ENCODE assay signal across 8 mouse cellular contexts in the genomic region with DNA sequence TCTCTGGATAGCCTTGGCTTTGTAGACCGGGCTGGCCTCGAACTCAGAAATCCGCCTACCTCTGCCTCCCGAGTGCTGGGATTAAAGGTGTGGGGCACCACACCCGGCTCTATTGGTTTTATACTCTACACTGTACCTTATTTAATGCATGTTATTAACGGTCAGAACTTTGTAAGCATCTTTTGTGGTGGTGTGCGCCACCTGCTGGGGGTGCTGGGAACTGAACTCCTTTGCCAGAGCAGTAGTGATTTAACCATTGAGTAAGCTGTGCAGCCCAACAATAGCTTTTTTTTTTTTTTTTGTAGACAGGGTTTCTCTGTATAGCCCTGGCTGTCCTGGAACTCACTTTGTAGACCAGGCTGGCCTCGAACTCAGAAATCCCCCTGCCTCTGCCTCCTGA. TPM values are rescaled to one million over a fixed set of nuclear protein-coding genes. Genes with fewer than 3 reads are reported as not detected.
DNase-seq lines count a peak whose midpoint lies in the region; ATAC-seq lines count a peak whose summit lies in the region.
"Not testable (repeated sequence)": the region's sequence is repeated elsewhere in the genome, so short reads cannot be mapped to it uniquely, and the experiment has no call there.

No protein-coding gene starts in this region.

- H3K4me1 ChIP-seq in hindbrain, embryonic 11.5 days (replicated peaks; ENCODE audit: control insufficient read depth, insufficient read depth, low read length): not testable (repeated sequence)

- not testable (repeated sequence) for H3K27ac ChIP-seq in hindbrain, embryonic 11.5 days (ENCODE audit: low read depth, low read length)

- H3K9me3 ChIP-seq in hindbrain, embryonic 11.5 days (ENCODE audit: control insufficient read depth, low read length): not testable (repeated sequence)

- ATAC-seq in hindbrain, embryonic 11.5 days (ENCODE audit: low FRiP score): not testable (repeated sequence)

- H3K27me3 ChIP-seq in hindbrain, embryonic 11.5 days (ENCODE audit: control insufficient read depth, insufficient read depth, low read length): not testable (repeated sequence)

- WGBS in hindbrain, embryonic 11.5 days: 67% methylated on average over 8 of the region's 8 CpGs

- DNase-seq in NIH3T3 (ENCODE audit: low read depth): peak; percentile 90
- peak; percentile 76 for DNase-seq in cerebellum, adult 9-10 months
- peak; percentile 41 to 87 for DNase-seq in frontal cortex, adult 2 months (ENCODE audit: extremely low spot score in 1 of 2, low spot score in 1 of 2)
- peak; percentile 90 for DNase-seq in hindbrain, embryonic 11.5 days (ENCODE audit: low spot score)
- DNase-seq in layer of hippocampus, postnatal 36 days: peak; percentile 69 to 73
- DNase-seq in lung, postnatal 36 days: peak; percentile 92
- peak; percentile 83 to 86 for DNase-seq in right cerebral cortex, adult 2 months (ENCODE audit: low spot score in 2 of 2)
- DNase-seq in urinary bladder, adult 2 months (ENCODE audit: low spot score): peak; percentile 55

- not testable (repeated sequence) for H3K4me3 ChIP-seq in hindbrain, embryonic 11.5 days (ENCODE audit: low read depth, low read length)

- H3K4me2 ChIP-seq in hindbrain, embryonic 11.5 days (replicated peaks; ENCODE audit: low read depth, low read length): not testable (repeated sequence)

- not testable (repeated sequence) for H3K36me3 ChIP-seq in hindbrain, embryonic 11.5 days (ENCODE audit: control insufficient read depth, insufficient read depth, low read length)

- H3K9ac ChIP-seq in hindbrain, embryonic 11.5 days (ENCODE audit: low read depth, low read length): not testable (repeated sequence)

RNA-seq across cellular contexts. Expression of gene Ddx46, which starts 5.7 kb away (rescaled TPM):
- 51.7 and 54.2 TPM in 2 replicates for polyA plus RNA-seq in frontal cortex, adult 2 months (2012; rRNA removed)
- 47.2 and 50.8 TPM in 2 replicates for polyA plus RNA-seq in hindbrain, embryonic 11.5 days (2014; fragmentation: Nextera tagmentation; extraction: Ambion mirVana)
- 10 to 100 TPM; 47.4 to 52.6 TPM for total RNA-seq in layer of hippocampus, postnatal 36 days (2021)
- polyA plus RNA-seq in urinary bladder, adult 2 months (2012; rRNA removed): 33.9 and 35.8 TPM in 2 replicates

RNA-seq across cellular contexts. Expression of gene Caml, which starts 17.7 kb away (rescaled TPM):
- 67.9 and 74.5 TPM in 2 replicates for polyA plus RNA-seq in frontal cortex, adult 2 months (2012; rRNA removed)
- polyA plus RNA-seq in hindbrain, embryonic 11.5 days (2014; fragmentation: Nextera tagmentation; extraction: Ambion mirVana): 70.5 and 73.4 TPM in 2 replicates
- 10 to 100 TPM; 44.2 to 47.9 TPM for total RNA-seq in layer of hippocampus, postnatal 36 days (2021)
- polyA plus RNA-seq in urinary bladder, adult 2 months (2012; rRNA removed): 44.0 and 46.8 TPM in 2 replicates

RNA-seq across cellular contexts. Expression of gene B4galt7, which starts 40.8 kb away (rescaled TPM):
- polyA plus RNA-seq in frontal cortex, adult 2 months (2012; rRNA removed): 30.3 and 33.1 TPM in 2 replicates
- 23.2 and 27.7 TPM in 2 replicates for polyA plus RNA-seq in hindbrain, embryonic 11.5 days (2014; fragmentation: Nextera tagmentation; extraction: Ambion mirVana)
- total RNA-seq in layer of hippocampus, postnatal 36 days (2021): 10 to 100 TPM; 23.6 to 25.0 TPM
- polyA plus RNA-seq in urinary bladder, adult 2 months (2012; rRNA removed): 17.7 and 22.1 TPM in 2 replicates

RNA-seq across cellular contexts. Expression of gene B230219D22Rik, which starts 52.4 kb away (rescaled TPM):
- polyA plus RNA-seq in frontal cortex, adult 2 months (2012; rRNA removed): 63.2 and 66.6 TPM in 2 replicates
- 69.5 and 74.3 TPM in 2 replicates for polyA plus RNA-seq in hindbrain, embryonic 11.5 days (2014; fragmentation: Nextera tagmentation; extraction: Ambion mirVana)
- total RNA-seq in layer of hippocampus, postnatal 36 days (2021): 10 to 100 TPM; 80.7 to 84.1 TPM
- 66.3 and 72.9 TPM in 2 replicates for polyA plus RNA-seq in urinary bladder, adult 2 months (2012; rRNA removed)
